Mouse (Mus musculus) heart, embryonic 14.5 days (tissue): ENCODE measurements at regions not wholly inside any gene's neighbourhood (a gene's known extent, or its start where the extent isn't known, plus 50 kb on each side); places are given as distances from the start of the nearest gene placed in this dataset.

ENCODE experiments used
- ATAC-seq: fragments of 200-750 bp; cut with Nextera tagmentation; 2 replicates; pipeline ENCODE4 v1.8.0; 2017; ENCODE audit warnings: low read depth, moderate TSS enrichment; ENCODE audit not compliant: insufficient number of reproducible peaks, insufficient read depth, low FRiP score
- H3K27ac ChIP-seq, 2 experiments: fragments of 200-500 bp in 1 of 2; fragments of 300-500 bp in 1 of 2; sonication (generic) in 1 of 2; replicated peaks in 1 of 2; 2 replicates each; pipeline ENCODE4 v1.5.1; 2012 to 2014; ENCODE audit warnings: low read depth in 2 of 2, low read length in 2 of 2, control low read depth in 1 of 2, mild to moderate bottlenecking in 1 of 2, mixed read lengths in 1 of 2; ENCODE audit not compliant: control insufficient read depth in 1 of 2, insufficient read depth in 1 of 2
- H3K27me3 ChIP-seq: fragments of 300-500 bp; sonication (generic); 2 replicates; pipeline ENCODE4 v1.6.1; 2014; ENCODE audit warnings: mild to moderate bottlenecking, low read length, control low read depth; ENCODE audit not compliant: control insufficient read depth, insufficient read depth
- H3K36me3 ChIP-seq: fragments of 300-500 bp; sonication (generic); 2 replicates; pipeline ENCODE4 v1.6.1; 2014; ENCODE audit warnings: mild to moderate bottlenecking, control low read depth, low read length, mixed read lengths; ENCODE audit not compliant: control insufficient read depth, insufficient read depth
- H3K4me1 ChIP-seq, 2 experiments: fragments of 200-500 bp in 1 of 2; fragments of 300-500 bp in 1 of 2; sonication (generic) in 1 of 2; 2 replicates each; pipeline ENCODE4 v1.6.1; 2012 to 2014; ENCODE audit warnings: low read length in 2 of 2, control low read depth in 1 of 2, mixed read lengths in 1 of 2; ENCODE audit not compliant: control insufficient read depth in 2 of 2, insufficient read depth in 2 of 2
- H3K4me2 ChIP-seq: fragments of 300-500 bp; sonication (generic); 2 replicates; pipeline ENCODE4 v1.6.1; 2014; ENCODE audit warnings: mild to moderate bottlenecking, low read length
- H3K4me3 ChIP-seq, 2 experiments: fragments of 200-500 bp in 1 of 2; fragments of 300-500 bp in 1 of 2; sonication (generic) in 1 of 2; 2 replicates each; pipeline ENCODE4 v1.5.1; 2012 to 2014; ENCODE audit warnings: low read length in 2 of 2, mild to moderate bottlenecking in 2 of 2, control low read depth in 1 of 2, low read depth in 1 of 2, moderate library complexity in 1 of 2; ENCODE audit not compliant: control insufficient read depth in 1 of 2, insufficient read depth in 1 of 2
- H3K9ac ChIP-seq: fragments of 300-500 bp; sonication (generic); 2 replicates; pipeline ENCODE4 v1.6.1; 2014; ENCODE audit warnings: mild to moderate bottlenecking, low read length
- H3K9me3 ChIP-seq: fragments of 300-500 bp; sonication (generic); 2 replicates; pipeline ENCODE4 v1.6.1; 2016; ENCODE audit warnings: low read length, control low read depth; ENCODE audit not compliant: control insufficient read depth
- WGBS: fragments of 180-500 bp; shearing (Covaris S2); extraction: QIAGEN DNeasy Blood & Tissue Kit; methylation state at CpG from one replicate; pipeline ENCODE4 v1.1.7; 2014; 5-methylcytosine and 5-hydroxymethylcytosine counted together

DNA sequence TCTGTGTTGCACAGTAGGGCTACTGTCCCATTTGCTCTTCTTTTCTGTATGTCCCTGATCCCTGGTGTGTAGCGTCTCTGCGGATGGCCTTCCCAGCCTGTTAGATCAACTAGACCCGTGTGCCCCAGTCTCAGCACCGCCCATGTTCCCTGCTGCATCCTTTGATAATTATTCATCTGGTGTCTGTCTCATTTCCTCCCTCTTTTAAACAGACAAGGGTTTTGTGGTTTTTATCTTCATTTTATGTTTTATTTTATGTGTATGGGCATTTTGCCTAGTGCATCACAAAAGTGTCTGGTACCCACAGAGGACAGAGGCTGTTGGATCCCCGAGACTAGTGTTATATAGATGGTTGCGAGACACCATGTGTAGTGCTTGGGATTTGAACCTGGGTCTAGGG is 51.6 kb upstream of the Kcnk12 start:
- no peaks in the 10 kb centered on the region for H3K27me3 ChIP-seq
- H3K9me3 ChIP-seq, result peaks cover 5% of the 10 kb centered on the region; the same call in 1 of the 2 replicates
- H3K9ac ChIP-seq, result no peak overlapping the region
- ATAC-seq, result no peak
- no peaks in the 10 kb centered on the region for H3K36me3 ChIP-seq
- H3K4me1 ChIP-seq, result no peaks in the 10 kb centered on the region
- 82% methylated on average over 6 of the region's 6 CpGs for WGBS
- no peak overlapping the region for H3K4me3 ChIP-seq
- H3K4me2 ChIP-seq, result no peak overlapping the region
- no peak overlapping the region for H3K27ac ChIP-seq

GRCm38 (mm10) chr17:87848964-87849363 is 51.2 kb upstream of the Kcnk12 start:
- H3K4me2 ChIP-seq, result no peak overlapping the region
- no peaks in the 10 kb centered on the region for H3K27me3 ChIP-seq
- no peak for ATAC-seq
- H3K27ac ChIP-seq, result no peak overlapping the region
- no peak overlapping the region for H3K9ac ChIP-seq
- H3K36me3 ChIP-seq, result no peaks in the 10 kb centered on the region
- H3K4me1 ChIP-seq, result no peaks in the 10 kb centered on the region
- no peak overlapping the region for H3K4me3 ChIP-seq
- 72% methylated on average over 3 of the region's 3 CpGs for WGBS
- H3K9me3 ChIP-seq, result peaks cover 4% of the 10 kb centered on the region; the same call in 1 of the 2 replicates
